Mouse (Mus musculus) hindbrain, embryonic 14.5 days (tissue): Measurements from ENCODE around the gene Scgn. TPM values are rescaled to one million over a fixed set of nuclear protein-coding genes. Genes with fewer than 3 reads are reported as not detected.

Source experiments
- ATAC-seq: fragments of 200-750 bp; cut with Nextera tagmentation; 2 replicates; pipeline ENCODE4 v1.8.0; 2017; ENCODE audit warnings: moderate number of reproducible peaks, mild to moderate bottlenecking, moderate TSS enrichment, moderate library complexity; ENCODE audit not compliant: low FRiP score
- DNase-seq: peaks from one replicate; pipeline ENCODE4 v3.0.0-alpha.2; 2015; ENCODE audit warnings: low spot score
- H3K27ac ChIP-seq: fragments of 300-500 bp; sonication (generic); 2 replicates; pipeline ENCODE4 v1.5.1; 2014; ENCODE audit warnings: mild to moderate bottlenecking, moderate library complexity
- H3K27me3 ChIP-seq: fragments of 300-500 bp; sonication (generic); 2 replicates; pipeline ENCODE4 v1.6.1; 2014; ENCODE audit warnings: mild to moderate bottlenecking, low read length, mixed read lengths; ENCODE audit not compliant: control insufficient read depth, insufficient read depth
- H3K36me3 ChIP-seq: fragments of 300-500 bp; sonication (generic); replicated peaks from 2 replicates; pipeline ENCODE4 v1.6.1; 2014; ENCODE audit not compliant: control insufficient read depth, insufficient read depth
- H3K4me1 ChIP-seq: fragments of 300-500 bp; sonication (generic); replicated peaks from 2 replicates; pipeline ENCODE4 v1.6.1; 2014; ENCODE audit warnings: antibody characterized with exemption, low read length, mixed read lengths; ENCODE audit not compliant: control insufficient read depth, insufficient read depth
- H3K4me2 ChIP-seq: fragments of 300-500 bp; sonication (generic); replicated peaks from 2 replicates; pipeline ENCODE4 v1.6.1; 2014; ENCODE audit warnings: mild to moderate bottlenecking, moderate library complexity
- H3K4me3 ChIP-seq: fragments of 300-500 bp; sonication (generic); replicated peaks from 2 replicates; pipeline ENCODE4 v1.5.1; 2014; ENCODE audit warnings: mild to moderate bottlenecking, low read length
- H3K9ac ChIP-seq: fragments of 300-500 bp; sonication (generic); 2 replicates; pipeline ENCODE4 v1.6.1; 2014
- H3K9me3 ChIP-seq: fragments of 300-500 bp; sonication (generic); 2 replicates; pipeline ENCODE4 v1.6.1; 2016; ENCODE audit warnings: low read length; ENCODE audit not compliant: control insufficient read depth
- WGBS: fragments of 180-500 bp; shearing (Covaris S2); extraction: QIAGEN DNeasy Blood & Tissue Kit; methylation state at CpG from one replicate; pipeline ENCODE4 v1.1.7; 2014; 5-methylcytosine and 5-hydroxymethylcytosine counted together
- polyA plus RNA-seq: library from polyadenylated mRNA; unstranded; fragments of >200 nt; fragmentation: Nextera tagmentation; extraction: Ambion mirVana; gene quantifications from 2 replicates; pipeline ENCODE4 v1.2.1, GENCODE M21; 2014

Gene Scgn
- polyA plus RNA-seq, 1 experiment from 2014 or later, result 1.0 TPM

GRCm38 (mm10) chr13:23949484-23950246, 41.3 kb downstream of the Scgn start:
- peak overlapping the region; percentile 61 for H3K27ac ChIP-seq
- H3K4me3 ChIP-seq, result no peak overlapping the region
- H3K27me3 ChIP-seq, result no peaks in the 10 kb centered on the region
- no peaks in the 10 kb centered on the region for H3K9me3 ChIP-seq
- H3K9ac ChIP-seq, result no peak overlapping the region
- H3K36me3 ChIP-seq, result no peaks in the 10 kb centered on the region
- DNase-seq (peak; percentile 70), ATAC-seq (peak; percentile 84)
- H3K4me1 ChIP-seq, result peaks cover 7% of the 10 kb centered on the region; the same call in 1 of the 2 replicates
- peak overlapping the region; percentile 13; the same call in 1 of the 2 replicates for H3K4me2 ChIP-seq
- WGBS, result 28% methylated on average over 14 of the region's 14 CpGs

- Histone ChIP-seq H3K4me2 (no peak overlapping the region), H3K4me3 (no peak overlapping the region), H3K9me3 (no peaks in the 10 kb centered on the region), H3K4me1 (peaks cover 7% of the 10 kb centered on the region; the same call in 1 of the 2 replicates), H3K27me3 (no peaks in the 10 kb centered on the region), H3K36me3 (no peaks in the 10 kb centered on the region), H3K27ac (no peak overlapping the region), H3K9ac (no peak overlapping the region)
- ATAC-seq (no peak), DNase-seq (no peak)
- 23% methylated on average over 2 of the region's 2 CpGs for WGBS
Observed at GRCm38 (mm10) chr13:23946254-23946653, 44.8 kb downstream of the Scgn start.

- WGBS, result 55% methylated on average over 2 of the region's 2 CpGs
- no peak overlapping the region for H3K27ac ChIP-seq
- no peak overlapping the region for H3K4me2 ChIP-seq
- H3K9ac ChIP-seq, result no peak overlapping the region
- ATAC-seq, result no peak
- no peak overlapping the region for H3K4me3 ChIP-seq
- no peak for DNase-seq
- H3K36me3 ChIP-seq, result no peaks in the 10 kb centered on the region
- no peaks in the 10 kb centered on the region for H3K27me3 ChIP-seq
- no peaks in the 10 kb centered on the region for H3K9me3 ChIP-seq
- no peaks in the 10 kb centered on the region for H3K4me1 ChIP-seq
Observed at GRCm38 (mm10) chr13:23942861-23943260, 48.2 kb downstream of the Scgn start.

GRCm38 (mm10) chr13:23940291-23940690, 50.7 kb downstream of the Scgn start:
- 67% methylated on average over 6 of the region's 6 CpGs for WGBS
- H3K36me3 ChIP-seq, result no peaks in the 10 kb centered on the region
- H3K9ac ChIP-seq, result no peak overlapping the region
- no peaks in the 10 kb centered on the region for H3K4me1 ChIP-seq
- ATAC-seq (no peak), DNase-seq (no peak)
- H3K4me3 ChIP-seq, result no peak overlapping the region
- no peak overlapping the region for H3K4me2 ChIP-seq
- no peaks in the 10 kb centered on the region for H3K9me3 ChIP-seq
- no peak overlapping the region for H3K27ac ChIP-seq
- H3K27me3 ChIP-seq, result no peaks in the 10 kb centered on the region

- Histone ChIP-seq H3K27ac (no peak overlapping the region), H3K4me1 (no peaks in the 10 kb centered on the region), H3K36me3 (no peaks in the 10 kb centered on the region), H3K27me3 (no peaks in the 10 kb centered on the region), H3K4me2 (no peak overlapping the region), H3K9ac (no peak overlapping the region), H3K4me3 (no peak overlapping the region), H3K9me3 (no peaks in the 10 kb centered on the region)
- ATAC-seq, result no peak
- DNase-seq, result peak; percentile 40
- 90% methylated on average over 1 of the region's 1 CpGs for WGBS
Observed at GRCm38 (mm10) chr13:23938699-23939098, 52.3 kb downstream of the Scgn start.

- Histone ChIP-seq H3K4me1 (no peaks in the 10 kb centered on the region), H3K27me3 (no peaks in the 10 kb centered on the region), H3K27ac (no peak within 1 kb of the TSS), H3K36me3 (no peaks in the 10 kb centered on the region), H3K4me2 (no peak within 1 kb of the TSS), H3K4me3 (no peak within 1 kb of the TSS), H3K9ac (no peak within 1 kb of the TSS), H3K9me3 (no peaks in the 10 kb centered on the region)
- WGBS, result 91% methylated on average over 10 of the region's 10 CpGs
- ATAC-seq (no peak), DNase-seq (no peak)
Observed at GRCm38 (mm10) chr13:23934211-23934520, 56.8 kb downstream of the Scgn start, which contains the start of gene Hist1h2aa. Gene Hist1h2aa, plus strand, starts transcription at chr13:23934462.

- no peak within 1 kb of the TSS for H3K4me3 ChIP-seq
- ATAC-seq, result no peak
- H3K4me1 ChIP-seq, result no peaks in the 10 kb centered on the region
- H3K36me3 ChIP-seq, result no peaks in the 10 kb centered on the region
- H3K27ac ChIP-seq, result no peak within 1 kb of the TSS
- no peak within 1 kb of the TSS for H3K9ac ChIP-seq
- no peaks in the 10 kb centered on the region for H3K9me3 ChIP-seq
- H3K27me3 ChIP-seq, result no peaks in the 10 kb centered on the region
- no peak for DNase-seq
- no peak within 1 kb of the TSS for H3K4me2 ChIP-seq
- whole genome bisulfite sequencing, result 96% methylated on average over 35 of the region's 39 CpGs
Observed at GRCm38 (mm10) chr13:23933421-23934210, 57.4 kb downstream of the Scgn start, which contains the start of gene Hist1h2ba. Gene Hist1h2ba, minus strand, starts transcription at chr13:23934156.

- Histone ChIP-seq H3K9me3 (no peaks in the 10 kb centered on the region), H3K27me3 (no peaks in the 10 kb centered on the region), H3K4me2 (no peak overlapping the region), H3K9ac (no peak overlapping the region), H3K4me3 (no peak overlapping the region), H3K4me1 (no peaks in the 10 kb centered on the region), H3K36me3 (no peaks in the 10 kb centered on the region), H3K27ac (no peak overlapping the region)
- DNase-seq, result no peak
- no peak for ATAC-seq
- 77% methylated on average over 11 of the region's 11 CpGs for WGBS
Observed at GRCm38 (mm10) chr13:23930904-23931303, 60.1 kb downstream of the Scgn start.

- Histone ChIP-seq H3K9me3 (no peaks in the 10 kb centered on the region), H3K4me3 (no peak overlapping the region), H3K27me3 (no peaks in the 10 kb centered on the region), H3K9ac (no peak overlapping the region), H3K4me1 (no peaks in the 10 kb centered on the region), H3K36me3 (no peaks in the 10 kb centered on the region), H3K27ac (no peak overlapping the region), H3K4me2 (no peak overlapping the region)
- WGBS, result 93% methylated on average over 9 of the region's 9 CpGs
- ATAC-seq, result no peak
- DNase-seq, result no peak
Observed at GRCm38 (mm10) chr13:23930461-23930860, 60.6 kb downstream of the Scgn start.
